Mouse (Mus musculus): ENCODE measurements around the gene Sgk2. TPM values are rescaled to one million over a fixed set of nuclear protein-coding genes. Genes with fewer than 3 reads are reported as not detected.

Gene Sgk2
- polyA plus RNA-seq, 1 experiment from 2014 or later, result not detected

DNA sequence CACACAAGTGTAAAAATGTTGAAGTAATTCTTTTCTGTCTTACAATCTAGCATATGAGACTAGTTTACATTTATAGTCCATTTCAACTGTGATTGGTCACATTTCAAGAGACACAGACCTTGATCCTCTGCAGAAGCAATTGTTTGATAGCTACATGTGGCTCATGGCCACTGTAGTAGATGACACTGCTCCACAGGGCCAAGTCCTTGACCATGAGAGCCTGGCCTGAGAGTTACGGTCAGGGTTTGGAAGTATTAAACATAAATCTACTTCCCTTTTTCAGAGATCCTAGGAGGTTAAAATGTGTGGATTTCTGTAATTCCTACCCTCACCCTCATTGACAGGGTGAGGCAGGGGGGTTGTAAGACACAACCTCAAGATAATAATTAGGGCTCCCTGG is 13.9 kb downstream of the Sgk2 start:
- Histone ChIP-seq H3K9ac (replicated peaks; ENCODE audit: low read depth, low read length) (no peak overlapping the region), H3K36me3 (ENCODE audit: control insufficient read depth, insufficient read depth) (no peaks in the 10 kb centered on the region), H3K4me2 (ENCODE audit: low read length) (no peak overlapping the region), H3K9me3 (ENCODE audit: control insufficient read depth, low read length) (no peaks in the 10 kb centered on the region), H3K27ac (ENCODE audit: low read length) (no peak overlapping the region), H3K4me1 (replicated peaks; ENCODE audit: control insufficient read depth, insufficient read depth, low read length) (no peaks in the 10 kb centered on the region), H3K27me3 (replicated peaks; ENCODE audit: control insufficient read depth, insufficient read depth, low read length) (no peaks in the 10 kb centered on the region), H3K4me3 (replicated peaks; ENCODE audit: low read length) (no peak overlapping the region)
- no peak for ATAC-seq
- WGBS, result 89% methylated on average over 1 of the region's 1 CpGs

DNA sequence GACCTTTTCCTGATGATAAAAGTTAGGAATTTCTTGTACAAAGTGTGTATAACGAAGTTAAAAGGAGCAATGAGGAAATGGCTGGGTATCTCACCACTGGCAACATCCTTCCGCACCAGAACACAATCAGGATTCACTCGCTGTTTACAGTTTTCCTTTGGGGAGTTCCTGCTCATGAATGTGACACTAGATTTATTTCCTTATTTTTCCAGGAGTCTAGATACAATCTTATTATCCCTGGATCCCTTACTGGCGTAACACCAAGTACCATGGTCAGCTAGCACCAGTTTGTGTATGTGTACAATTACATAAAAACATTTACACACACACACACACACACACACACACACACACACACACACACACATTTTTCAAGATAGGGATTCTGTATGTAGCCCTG is 20.2 kb downstream of the Sgk2 start:
- Histone ChIP-seq H3K4me3 (replicated peaks; ENCODE audit: low read length) (no peak overlapping the region), H3K27ac (ENCODE audit: low read length) (no peak overlapping the region), H3K4me1 (replicated peaks; ENCODE audit: control insufficient read depth, insufficient read depth, low read length) (no peaks in the 10 kb centered on the region), H3K9ac (replicated peaks; ENCODE audit: low read depth, low read length) (no peak overlapping the region), H3K27me3 (replicated peaks; ENCODE audit: control insufficient read depth, insufficient read depth, low read length) (no peaks in the 10 kb centered on the region; the same call in 1 of the 2 replicates), H3K36me3 (ENCODE audit: control insufficient read depth, insufficient read depth) (no peaks in the 10 kb centered on the region), H3K9me3 (ENCODE audit: control insufficient read depth, low read length) (no peaks in the 10 kb centered on the region), H3K4me2 (ENCODE audit: low read length) (no peak overlapping the region)
- no peak for ATAC-seq
- 87% methylated on average over 4 of the region's 4 CpGs for WGBS

GRCm38 (mm10) chr2:163016916-163017743 is 30.0 kb downstream of the Sgk2 start, which contains the start of gene Ift52:
Gene Ift52 (plus strand): TSS chr2:163017354.
- peak; percentile 96 for ATAC-seq
- Histone ChIP-seq H3K9me3 (ENCODE audit: control insufficient read depth, low read length) (no peaks in the 10 kb centered on the region), H3K4me2 (ENCODE audit: low read length) (peak within 1 kb of the TSS; percentile 62), H3K4me3 (replicated peaks; ENCODE audit: low read length) (peak within 1 kb of the TSS; percentile 65), H3K9ac (replicated peaks; ENCODE audit: low read depth, low read length) (peak within 1 kb of the TSS; percentile 70), H3K27ac (ENCODE audit: low read length) (peak within 1 kb of the TSS; percentile 64), H3K36me3 (ENCODE audit: control insufficient read depth, insufficient read depth) (no peaks in the 10 kb centered on the region), H3K4me1 (replicated peaks; ENCODE audit: control insufficient read depth, insufficient read depth, low read length) (peaks cover 11% of the 10 kb centered on the region), H3K27me3 (replicated peaks; ENCODE audit: control insufficient read depth, insufficient read depth, low read length) (0 out of 2 replicates have a peak, but pooled peaks cover 2% of the 10 kb centered on the region)
- under 1% methylated on average over 57 of the region's 57 CpGs for WGBS

DNA sequence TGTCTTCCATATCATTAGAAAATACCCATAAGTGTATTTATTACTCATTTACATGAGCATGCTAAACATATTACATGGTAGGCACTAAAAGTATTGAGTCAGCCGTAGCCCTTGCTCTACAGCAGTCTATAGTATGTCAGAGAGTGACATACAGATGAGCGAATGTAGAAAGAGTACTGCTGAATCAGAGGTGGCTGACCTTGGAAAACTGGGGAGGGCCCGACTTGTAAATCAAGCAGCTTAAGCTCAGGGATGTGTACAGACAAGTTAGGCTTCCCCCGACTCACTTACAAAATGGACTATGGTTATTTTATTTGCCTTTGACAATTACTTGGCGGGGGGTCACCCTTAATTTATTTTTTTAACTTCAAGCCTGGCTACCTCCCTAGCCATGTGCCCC is 44.2 kb downstream of the Sgk2 start:
- WGBS, result 94% methylated on average over 5 of the region's 5 CpGs
- Histone ChIP-seq H3K27me3 (replicated peaks; ENCODE audit: control insufficient read depth, insufficient read depth, low read length) (no peaks in the 10 kb centered on the region), H3K4me1 (replicated peaks; ENCODE audit: control insufficient read depth, insufficient read depth, low read length) (no peaks in the 10 kb centered on the region), H3K9ac (replicated peaks; ENCODE audit: low read depth, low read length) (no peak overlapping the region), H3K27ac (ENCODE audit: low read length) (no peak overlapping the region), H3K4me3 (replicated peaks; ENCODE audit: low read length) (no peak overlapping the region), H3K36me3 (ENCODE audit: control insufficient read depth, insufficient read depth) (peaks cover 33% of the 10 kb centered on the region), H3K9me3 (ENCODE audit: control insufficient read depth, low read length) (no peaks in the 10 kb centered on the region), H3K4me2 (ENCODE audit: low read length) (no peak overlapping the region)
- ATAC-seq, result no peak

- H3K36me3 ChIP-seq (ENCODE audit: control insufficient read depth, insufficient read depth), result peaks cover 30% of the 10 kb centered on the region
- ATAC-seq, result no peak
- H3K4me1 ChIP-seq (replicated peaks; ENCODE audit: control insufficient read depth, insufficient read depth, low read length), result no peaks in the 10 kb centered on the region
- H3K9me3 ChIP-seq (ENCODE audit: control insufficient read depth, low read length), result no peaks in the 10 kb centered on the region
- no peak overlapping the region for H3K4me2 ChIP-seq (ENCODE audit: low read length)
- no peak overlapping the region for H3K27ac ChIP-seq (ENCODE audit: low read length)
- no peak overlapping the region for H3K9ac ChIP-seq (replicated peaks; ENCODE audit: low read depth, low read length)
- no peak overlapping the region for H3K4me3 ChIP-seq (replicated peaks; ENCODE audit: low read length)
- H3K27me3 ChIP-seq (replicated peaks; ENCODE audit: control insufficient read depth, insufficient read depth, low read length), result no peaks in the 10 kb centered on the region
- WGBS, result 76% methylated on average over 2 of the region's 2 CpGs
These were observed 44.6 kb downstream of the Sgk2 start for GRCm38 (mm10) chr2:163031757-163032156.

DNA sequence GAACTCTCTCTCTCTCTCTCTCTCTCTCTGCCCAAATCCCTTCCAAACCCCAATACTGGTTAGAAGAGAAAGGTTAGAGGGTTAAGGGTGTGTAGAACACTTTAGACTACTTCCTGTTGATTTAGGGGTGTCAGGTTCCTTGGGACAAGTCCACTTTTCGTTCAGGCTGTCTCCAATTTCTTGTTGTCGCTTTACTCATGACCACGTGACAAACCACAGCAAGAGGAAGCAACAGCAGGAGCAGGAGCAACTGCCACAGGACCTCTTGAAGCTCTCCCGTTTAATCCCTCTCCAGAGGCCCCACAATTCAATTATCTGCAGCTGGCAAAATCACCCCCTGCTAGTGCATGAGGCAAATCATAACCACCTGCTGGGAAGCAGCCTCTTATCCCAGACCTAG is 45.5 kb downstream of the Sgk2 start:
- H3K27ac ChIP-seq (ENCODE audit: low read length), result no peak overlapping the region
- peaks cover 27% of the 10 kb centered on the region for H3K36me3 ChIP-seq (ENCODE audit: control insufficient read depth, insufficient read depth)
- H3K9me3 ChIP-seq (ENCODE audit: control insufficient read depth, low read length), result no peaks in the 10 kb centered on the region
- WGBS, result 40% methylated on average over 4 of the region's 4 CpGs
- no peak overlapping the region for H3K9ac ChIP-seq (replicated peaks; ENCODE audit: low read depth, low read length)
- no peak overlapping the region for H3K4me2 ChIP-seq (ENCODE audit: low read length)
- H3K27me3 ChIP-seq (replicated peaks; ENCODE audit: control insufficient read depth, insufficient read depth, low read length), result no peaks in the 10 kb centered on the region
- no peak for ATAC-seq
- no peaks in the 10 kb centered on the region for H3K4me1 ChIP-seq (replicated peaks; ENCODE audit: control insufficient read depth, insufficient read depth, low read length)
- H3K4me3 ChIP-seq (replicated peaks; ENCODE audit: low read length), result no peak overlapping the region

GRCm38 (mm10) chr2:163039940-163040339 is 52.8 kb downstream of the Sgk2 start:
- H3K27me3 ChIP-seq (replicated peaks; ENCODE audit: control insufficient read depth, insufficient read depth, low read length), result no peaks in the 10 kb centered on the region
- H3K4me3 ChIP-seq (replicated peaks; ENCODE audit: low read length), result no peak overlapping the region
- H3K9me3 ChIP-seq (ENCODE audit: control insufficient read depth, low read length), result no peaks in the 10 kb centered on the region
- peaks cover 24% of the 10 kb centered on the region for H3K36me3 ChIP-seq (ENCODE audit: control insufficient read depth, insufficient read depth)
- H3K9ac ChIP-seq (replicated peaks; ENCODE audit: low read depth, low read length), result no peak overlapping the region
- 89% methylated on average over 7 of the region's 7 CpGs for WGBS
- H3K27ac ChIP-seq (ENCODE audit: low read length), result no peak overlapping the region
- H3K4me2 ChIP-seq (ENCODE audit: low read length), result no peak overlapping the region
- no peak for ATAC-seq
- H3K4me1 ChIP-seq (replicated peaks; ENCODE audit: control insufficient read depth, insufficient read depth, low read length), result no peaks in the 10 kb centered on the region

DNA sequence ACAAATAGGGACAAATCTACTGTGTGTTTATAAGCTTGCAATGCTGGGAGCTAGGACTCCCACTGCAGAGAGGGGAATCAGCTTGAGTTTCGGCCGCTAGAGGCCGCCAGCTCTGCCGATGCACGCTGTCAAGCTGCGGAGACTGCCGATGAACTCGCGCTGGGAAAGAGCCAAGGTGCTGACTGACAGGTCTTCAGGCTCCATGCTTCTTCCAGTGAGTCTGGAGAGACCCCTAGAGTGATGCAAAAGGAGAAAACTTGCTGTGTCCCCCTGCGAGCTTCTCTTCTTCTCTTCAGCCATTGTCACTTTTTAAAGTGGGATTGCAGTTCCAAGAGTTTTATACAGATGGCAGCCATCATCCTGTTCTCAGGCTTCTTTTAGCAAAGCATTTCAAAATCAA is 61.0 kb downstream of the Sgk2 start:
- H3K4me2 ChIP-seq (ENCODE audit: low read length), result peak overlapping the region; percentile 58
- H3K4me3 ChIP-seq (replicated peaks; ENCODE audit: low read length), result peak overlapping the region; percentile 38
- no peak overlapping the region for H3K27ac ChIP-seq (ENCODE audit: low read length)
- WGBS, result 3% methylated on average over 10 of the region's 10 CpGs
- peaks cover 8% of the 10 kb centered on the region; the same call in 1 of the 2 replicates for H3K36me3 ChIP-seq (ENCODE audit: control insufficient read depth, insufficient read depth)
- 0 out of 2 replicates have a peak, but pooled peaks cover 3% of the 10 kb centered on the region for H3K4me1 ChIP-seq (replicated peaks; ENCODE audit: control insufficient read depth, insufficient read depth, low read length)
- peak; percentile 81 for ATAC-seq
- no peaks in the 10 kb centered on the region for H3K9me3 ChIP-seq (ENCODE audit: control insufficient read depth, low read length)
- H3K27me3 ChIP-seq (replicated peaks; ENCODE audit: control insufficient read depth, insufficient read depth, low read length), result no peaks in the 10 kb centered on the region
- peak overlapping the region; percentile 39; the same call in 1 of the 2 replicates for H3K9ac ChIP-seq (replicated peaks; ENCODE audit: low read depth, low read length)

DNA sequence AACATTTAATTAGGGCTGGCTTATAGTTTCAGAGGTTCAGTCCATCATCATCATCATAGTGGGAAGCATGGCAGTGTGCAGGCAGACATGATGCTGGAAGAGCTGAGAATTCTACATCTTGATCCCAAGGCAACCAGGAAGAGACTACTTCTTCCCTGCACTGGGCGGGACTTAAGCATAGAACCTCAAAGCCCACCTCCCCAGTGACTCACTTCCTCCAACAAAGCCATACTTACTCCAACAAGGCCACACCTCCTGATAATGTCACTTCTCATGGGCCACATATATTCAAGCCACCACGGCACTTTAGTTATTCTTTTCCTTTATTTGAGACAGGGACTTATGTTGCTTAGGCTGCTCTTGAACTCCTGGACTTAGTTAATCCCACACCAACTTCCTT is 62.0 kb downstream of the Sgk2 start:
- no peak overlapping the region for H3K27ac ChIP-seq (ENCODE audit: low read length)
- no peaks in the 10 kb centered on the region for H3K27me3 ChIP-seq (replicated peaks; ENCODE audit: control insufficient read depth, insufficient read depth, low read length)
- H3K4me3 ChIP-seq (replicated peaks; ENCODE audit: low read length), result no peak overlapping the region
- H3K36me3 ChIP-seq (ENCODE audit: control insufficient read depth, insufficient read depth), result peaks cover 8% of the 10 kb centered on the region; the same call in 1 of the 2 replicates
- H3K4me1 ChIP-seq (replicated peaks; ENCODE audit: control insufficient read depth, insufficient read depth, low read length), result peaks cover 8% of the 10 kb centered on the region
- no peak for ATAC-seq
- no peaks in the 10 kb centered on the region for H3K9me3 ChIP-seq (ENCODE audit: control insufficient read depth, low read length)
- H3K4me2 ChIP-seq (ENCODE audit: low read length), result no peak overlapping the region
- H3K9ac ChIP-seq (replicated peaks; ENCODE audit: low read depth, low read length), result no peak overlapping the region
- WGBS, result 94% methylated on average over 2 of the region's 2 CpGs

Data from forebrain, embryonic 16.5 days (tissue).